Mouse (Mus musculus): ENCODE data around the gene Reg4. TPM values are rescaled to one million over a fixed set of nuclear protein-coding genes. Genes with fewer than 3 reads are reported as not detected.
A peak's percentile ranks its signal among the peaks of the same experiment; 100 is the strongest.

Reg4 gene
- polyA plus RNA-seq, 1 experiment from 2014 or later = not detected

DNA sequence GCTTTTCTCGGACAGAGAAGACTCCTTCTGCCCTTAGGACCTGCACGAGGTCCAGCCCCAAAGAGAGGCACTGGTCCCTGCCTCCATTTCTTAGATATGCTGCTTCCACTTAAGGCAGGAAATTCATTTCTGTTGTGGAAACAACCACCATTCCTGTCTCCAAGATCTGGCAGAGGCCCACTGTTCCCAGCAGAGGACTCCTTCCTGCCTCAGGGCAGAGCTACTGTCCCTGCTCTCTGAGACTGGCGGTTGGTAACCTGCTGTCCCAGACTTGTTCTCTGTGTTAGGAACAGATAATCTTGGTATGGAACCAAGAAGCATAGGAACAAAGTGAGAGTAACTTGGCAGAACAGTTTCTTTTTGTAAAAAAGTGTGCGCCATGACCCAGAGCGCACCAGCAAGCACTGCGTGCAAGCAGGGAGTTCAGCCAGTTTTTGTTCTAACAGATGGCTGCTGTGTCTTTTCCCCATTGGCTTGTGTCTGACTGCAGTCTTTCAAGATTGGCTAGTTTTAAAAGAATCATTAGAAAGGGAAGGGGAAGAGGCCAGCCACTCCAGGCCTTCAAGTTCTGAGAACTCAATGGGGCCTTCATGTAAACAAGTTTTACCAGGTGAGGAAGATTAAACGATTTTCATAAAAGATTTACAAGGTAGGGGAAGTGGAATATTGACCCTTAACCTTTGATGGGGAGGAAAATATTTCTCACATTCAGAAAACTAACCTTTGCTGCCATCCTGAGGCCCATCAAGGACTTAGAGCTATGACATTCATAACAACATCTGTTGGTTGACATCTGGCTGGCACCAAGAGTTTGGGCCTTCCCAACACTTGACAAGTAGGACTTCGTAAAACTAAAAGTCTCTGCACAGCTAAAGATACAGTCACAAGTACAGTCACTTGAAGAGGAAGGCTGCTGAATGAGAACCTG is 33.0 kb downstream of the Reg4 start:
- Histone ChIP-seq H3K4me1 (ENCODE audit: control insufficient read depth, insufficient read depth, low read length) (no peaks in the 10 kb centered on the region), H3K36me3 (replicated peaks; ENCODE audit: control insufficient read depth, insufficient read depth, low read depth, low read length) (no peaks in the 10 kb centered on the region), H3K9ac (replicated peaks; ENCODE audit: low read length) (no peak overlapping the region), H3K4me3 (ENCODE audit: low read depth, low read length) (no peak overlapping the region), H3K4me2 (ENCODE audit: low read depth, low read length) (no peak overlapping the region), H3K9me3 (replicated peaks; ENCODE audit: control insufficient read depth, low read length) (no peaks in the 10 kb centered on the region), H3K27ac (replicated peaks; ENCODE audit: low read depth, low read length) (no peak overlapping the region), H3K27me3 (ENCODE audit: control insufficient read depth, insufficient read depth, low read length) (no peaks in the 10 kb centered on the region)
- no peak for ATAC-seq (replicated peaks; ENCODE audit: insufficient number of reproducible peaks, low FRiP score, low TSS enrichment, low read depth)
- no peak for DNase-seq (ENCODE audit: low spot score)
- WGBS = 90% methylated on average over 8 of the region's 8 CpGs

DNA sequence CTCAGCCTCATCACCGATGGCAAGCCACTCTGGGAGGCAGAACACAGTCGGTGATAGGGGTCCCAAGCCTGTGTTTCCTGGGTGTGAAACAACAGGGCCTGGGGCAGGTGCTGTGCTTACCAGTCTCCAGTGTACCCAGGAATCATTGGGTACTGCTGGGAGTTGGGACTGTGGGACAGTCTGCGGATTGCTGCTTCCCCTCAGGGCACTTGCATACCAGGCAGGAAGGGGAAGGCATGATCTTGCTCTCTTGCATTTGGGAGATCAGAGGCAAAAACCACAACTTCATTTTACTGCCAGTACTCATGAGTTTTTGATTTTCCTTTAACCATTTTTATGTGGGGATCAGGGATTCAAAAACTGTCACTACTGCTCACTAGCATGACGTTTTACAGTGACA is 36.8 kb downstream of the Reg4 start:
- Histone ChIP-seq H3K9me3 (replicated peaks; ENCODE audit: control insufficient read depth, low read length) (no peaks in the 10 kb centered on the region), H3K9ac (replicated peaks; ENCODE audit: low read length) (no peak overlapping the region)
- WGBS = 79% methylated on average over 4 of the region's 4 CpGs

DNA sequence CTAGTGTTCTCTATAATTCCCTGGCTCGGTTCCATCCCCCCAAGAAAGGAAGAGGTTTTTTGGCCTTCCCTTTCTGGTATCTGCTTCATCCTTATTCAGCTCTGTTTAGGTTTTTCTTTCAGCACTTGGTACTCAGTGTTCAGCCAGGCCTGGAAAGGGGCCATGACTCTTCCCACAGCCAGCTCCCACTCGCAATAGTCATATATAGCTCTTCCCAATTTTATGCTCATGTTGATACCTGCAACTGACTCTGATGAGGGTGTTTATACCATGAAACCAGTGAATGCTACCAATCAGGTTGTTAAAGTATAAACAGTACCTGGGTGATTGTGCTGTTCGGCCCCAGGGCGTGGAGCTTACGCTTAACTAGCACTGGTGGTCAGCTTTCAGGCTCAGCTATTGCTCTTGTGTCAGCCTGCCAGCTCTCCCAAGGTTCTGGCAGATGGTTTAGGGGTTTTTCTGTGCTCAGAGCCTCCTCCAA is 37.4 kb downstream of the Reg4 start:
- 86% methylated on average over 5 of the region's 5 CpGs for WGBS
- DNase-seq (ENCODE audit: low spot score) = no peak
- no peak overlapping the region for H3K27ac ChIP-seq (replicated peaks; ENCODE audit: low read depth, low read length)
- no peaks in the 10 kb centered on the region for H3K9me3 ChIP-seq (replicated peaks; ENCODE audit: control insufficient read depth, low read length)
- no peaks in the 10 kb centered on the region for H3K36me3 ChIP-seq (replicated peaks; ENCODE audit: control insufficient read depth, insufficient read depth, low read depth, low read length)
- H3K4me3 ChIP-seq (ENCODE audit: low read depth, low read length) = no peak overlapping the region
- H3K27me3 ChIP-seq (ENCODE audit: control insufficient read depth, insufficient read depth, low read length) = no peaks in the 10 kb centered on the region
- no peak overlapping the region for H3K9ac ChIP-seq (replicated peaks; ENCODE audit: low read length)
- no peaks in the 10 kb centered on the region for H3K4me1 ChIP-seq (ENCODE audit: control insufficient read depth, insufficient read depth, low read length)
- H3K4me2 ChIP-seq (ENCODE audit: low read depth, low read length) = no peak overlapping the region
- no peak for ATAC-seq (replicated peaks; ENCODE audit: insufficient number of reproducible peaks, low FRiP score, low TSS enrichment, low read depth)

More for the DNA sequence above, 36.8 kb downstream of the Reg4 start:
- Histone ChIP-seq H3K36me3 (replicated peaks; ENCODE audit: control insufficient read depth, insufficient read depth, low read depth, low read length) (no peaks in the 10 kb centered on the region), H3K4me1 (ENCODE audit: control insufficient read depth, insufficient read depth, low read length) (no peaks in the 10 kb centered on the region), H3K27me3 (ENCODE audit: control insufficient read depth, insufficient read depth, low read length) (no peaks in the 10 kb centered on the region), H3K4me3 (ENCODE audit: low read depth, low read length) (no peak overlapping the region), H3K4me2 (ENCODE audit: low read depth, low read length) (no peak overlapping the region), H3K27ac (replicated peaks; ENCODE audit: low read depth, low read length) (no peak overlapping the region)
- ATAC-seq (replicated peaks; ENCODE audit: insufficient number of reproducible peaks, low FRiP score, low TSS enrichment, low read depth) (no peak), DNase-seq (ENCODE audit: low spot score) (no peak)

DNA sequence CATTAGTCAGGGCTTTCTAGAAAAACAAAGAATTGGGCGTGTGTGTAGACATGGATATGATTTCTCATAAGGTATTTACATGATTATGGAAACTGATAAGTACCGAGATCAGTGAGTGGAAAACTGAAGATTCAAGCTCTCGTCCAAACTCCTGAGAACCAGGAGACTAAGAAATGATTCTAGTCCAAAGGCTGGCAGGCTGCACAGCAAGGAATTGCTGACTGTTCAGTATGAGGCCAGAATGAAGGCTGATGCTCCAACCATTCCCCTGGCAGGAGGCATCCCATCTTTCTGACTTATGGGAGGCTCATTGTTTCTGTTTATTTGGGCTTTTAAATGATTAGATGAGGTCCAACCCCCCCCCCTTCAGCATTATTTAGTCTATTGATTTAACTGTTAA is 38.6 kb downstream of the Reg4 start:
- ATAC-seq (replicated peaks; ENCODE audit: insufficient number of reproducible peaks, low FRiP score, low TSS enrichment, low read depth) (no peak), DNase-seq (ENCODE audit: low spot score) (no peak)
- H3K36me3 ChIP-seq (replicated peaks; ENCODE audit: control insufficient read depth, insufficient read depth, low read depth, low read length) = no peaks in the 10 kb centered on the region
- H3K9me3 ChIP-seq (replicated peaks; ENCODE audit: control insufficient read depth, low read length) = no peaks in the 10 kb centered on the region
- H3K4me2 ChIP-seq (ENCODE audit: low read depth, low read length) = no peak overlapping the region
- H3K27me3 ChIP-seq (ENCODE audit: control insufficient read depth, insufficient read depth, low read length) = no peaks in the 10 kb centered on the region
- WGBS = 86% methylated on average over 3 of the region's 3 CpGs
- H3K4me1 ChIP-seq (ENCODE audit: control insufficient read depth, insufficient read depth, low read length) = no peaks in the 10 kb centered on the region
- H3K9ac ChIP-seq (replicated peaks; ENCODE audit: low read length) = no peak overlapping the region
- no peak overlapping the region for H3K27ac ChIP-seq (replicated peaks; ENCODE audit: low read depth, low read length)
- H3K4me3 ChIP-seq (ENCODE audit: low read depth, low read length) = no peak overlapping the region

DNA sequence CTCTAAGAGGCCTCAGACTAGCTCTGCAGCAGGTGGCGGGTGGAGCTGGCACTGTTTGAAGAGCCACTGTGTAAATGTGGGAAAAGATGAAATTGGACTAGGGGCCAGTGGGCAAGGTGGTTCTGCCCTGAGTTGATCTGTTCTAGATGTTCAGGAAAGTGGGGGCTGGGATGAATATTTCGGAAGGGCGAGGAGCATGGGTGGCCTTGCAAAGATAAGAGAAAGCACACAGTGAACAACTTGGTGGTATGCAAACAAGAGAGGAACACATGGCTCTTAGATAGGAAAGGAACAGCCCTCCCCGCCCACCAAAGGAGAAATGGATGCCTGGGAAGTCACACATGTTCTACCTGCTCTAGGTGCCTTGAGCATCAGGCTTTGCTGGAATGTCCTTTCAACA is 39.5 kb downstream of the Reg4 start:
- no peak overlapping the region for H3K9ac ChIP-seq (replicated peaks; ENCODE audit: low read length)
- DNase-seq (ENCODE audit: low spot score) (no peak), ATAC-seq (replicated peaks; ENCODE audit: insufficient number of reproducible peaks, low FRiP score, low TSS enrichment, low read depth) (no peak)
- WGBS = 91% methylated on average over 4 of the region's 4 CpGs
- no peak overlapping the region for H3K27ac ChIP-seq (replicated peaks; ENCODE audit: low read depth, low read length)
- no peaks in the 10 kb centered on the region for H3K4me1 ChIP-seq (ENCODE audit: control insufficient read depth, insufficient read depth, low read length)
- no peaks in the 10 kb centered on the region for H3K9me3 ChIP-seq (replicated peaks; ENCODE audit: control insufficient read depth, low read length)
- H3K4me3 ChIP-seq (ENCODE audit: low read depth, low read length) = no peak overlapping the region
- H3K27me3 ChIP-seq (ENCODE audit: control insufficient read depth, insufficient read depth, low read length) = no peaks in the 10 kb centered on the region
- H3K36me3 ChIP-seq (replicated peaks; ENCODE audit: control insufficient read depth, insufficient read depth, low read depth, low read length) = no peaks in the 10 kb centered on the region
- no peak overlapping the region for H3K4me2 ChIP-seq (ENCODE audit: low read depth, low read length)

DNA sequence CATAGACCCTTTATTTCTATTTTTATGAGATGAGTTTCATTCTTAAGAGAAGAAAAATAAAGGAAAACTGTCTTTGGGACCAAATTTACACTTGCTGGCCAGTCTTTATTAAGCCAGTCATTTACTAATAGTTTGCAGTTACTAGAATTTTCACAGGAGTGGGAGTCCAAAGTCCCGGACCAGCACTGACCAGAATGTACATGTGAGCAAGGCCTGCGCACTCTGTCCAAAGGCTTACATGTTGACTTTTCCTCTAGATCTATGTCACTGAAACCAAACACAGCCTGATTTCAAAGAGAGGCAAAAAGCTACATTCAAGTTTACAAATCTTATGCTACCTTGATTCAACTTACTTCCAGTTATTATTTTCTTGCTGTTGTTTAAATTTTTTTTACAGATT is 40.2 kb downstream of the Reg4 start:
- H3K9me3 ChIP-seq (replicated peaks; ENCODE audit: control insufficient read depth, low read length) = no peaks in the 10 kb centered on the region
- H3K4me2 ChIP-seq (ENCODE audit: low read depth, low read length) = no peak overlapping the region
- H3K9ac ChIP-seq (replicated peaks; ENCODE audit: low read length) = no peak overlapping the region
- ATAC-seq (replicated peaks; ENCODE audit: insufficient number of reproducible peaks, low FRiP score, low TSS enrichment, low read depth) (no peak), DNase-seq (ENCODE audit: low spot score) (no peak)
- no peaks in the 10 kb centered on the region for H3K36me3 ChIP-seq (replicated peaks; ENCODE audit: control insufficient read depth, insufficient read depth, low read depth, low read length)
- no peaks in the 10 kb centered on the region for H3K4me1 ChIP-seq (ENCODE audit: control insufficient read depth, insufficient read depth, low read length)
- no peaks in the 10 kb centered on the region for H3K27me3 ChIP-seq (ENCODE audit: control insufficient read depth, insufficient read depth, low read length)
- 91% methylated on average over 2 of the region's 2 CpGs for WGBS
- no peak overlapping the region for H3K4me3 ChIP-seq (ENCODE audit: low read depth, low read length)
- H3K27ac ChIP-seq (replicated peaks; ENCODE audit: low read depth, low read length) = no peak overlapping the region

DNA sequence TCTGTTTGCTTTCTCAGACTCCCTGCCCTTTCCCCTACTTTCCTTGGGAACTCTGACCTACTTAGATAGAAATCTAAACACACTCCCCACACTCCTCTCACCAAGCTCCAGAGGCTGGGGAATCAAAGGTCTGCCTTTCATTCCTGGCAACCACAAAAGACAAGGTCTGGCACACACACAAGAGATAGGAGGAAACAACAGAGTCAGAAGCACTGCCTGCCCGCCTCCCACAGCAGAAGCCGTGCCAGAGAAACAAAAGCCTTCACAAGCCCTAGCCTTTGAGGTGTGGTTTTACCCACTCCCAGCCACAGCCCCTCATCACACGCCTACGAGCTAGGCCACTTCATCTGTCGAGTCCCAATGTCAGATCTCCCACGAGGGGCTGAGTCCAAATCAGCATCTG is 45.3 kb downstream of the Reg4 start:
- Histone ChIP-seq H3K4me3 (ENCODE audit: low read depth, low read length) (no peak overlapping the region), H3K27ac (replicated peaks; ENCODE audit: low read depth, low read length) (no peak overlapping the region; the same call in 1 of the 2 replicates), H3K9me3 (replicated peaks; ENCODE audit: control insufficient read depth, low read length) (no peaks in the 10 kb centered on the region), H3K4me2 (ENCODE audit: low read depth, low read length) (no peak overlapping the region), H3K4me1 (ENCODE audit: control insufficient read depth, insufficient read depth, low read length) (no peaks in the 10 kb centered on the region), H3K36me3 (replicated peaks; ENCODE audit: control insufficient read depth, insufficient read depth, low read depth, low read length) (no peaks in the 10 kb centered on the region), H3K9ac (replicated peaks; ENCODE audit: low read length) (no peak overlapping the region), H3K27me3 (ENCODE audit: control insufficient read depth, insufficient read depth, low read length) (no peaks in the 10 kb centered on the region)
- DNase-seq (ENCODE audit: low spot score) (peak; percentile 36), ATAC-seq (replicated peaks; ENCODE audit: insufficient number of reproducible peaks, low FRiP score, low TSS enrichment, low read depth) (peak; percentile 54; the same call in 1 of the 2 replicates)
- 22% methylated on average over 6 of the region's 6 CpGs for WGBS

DNA sequence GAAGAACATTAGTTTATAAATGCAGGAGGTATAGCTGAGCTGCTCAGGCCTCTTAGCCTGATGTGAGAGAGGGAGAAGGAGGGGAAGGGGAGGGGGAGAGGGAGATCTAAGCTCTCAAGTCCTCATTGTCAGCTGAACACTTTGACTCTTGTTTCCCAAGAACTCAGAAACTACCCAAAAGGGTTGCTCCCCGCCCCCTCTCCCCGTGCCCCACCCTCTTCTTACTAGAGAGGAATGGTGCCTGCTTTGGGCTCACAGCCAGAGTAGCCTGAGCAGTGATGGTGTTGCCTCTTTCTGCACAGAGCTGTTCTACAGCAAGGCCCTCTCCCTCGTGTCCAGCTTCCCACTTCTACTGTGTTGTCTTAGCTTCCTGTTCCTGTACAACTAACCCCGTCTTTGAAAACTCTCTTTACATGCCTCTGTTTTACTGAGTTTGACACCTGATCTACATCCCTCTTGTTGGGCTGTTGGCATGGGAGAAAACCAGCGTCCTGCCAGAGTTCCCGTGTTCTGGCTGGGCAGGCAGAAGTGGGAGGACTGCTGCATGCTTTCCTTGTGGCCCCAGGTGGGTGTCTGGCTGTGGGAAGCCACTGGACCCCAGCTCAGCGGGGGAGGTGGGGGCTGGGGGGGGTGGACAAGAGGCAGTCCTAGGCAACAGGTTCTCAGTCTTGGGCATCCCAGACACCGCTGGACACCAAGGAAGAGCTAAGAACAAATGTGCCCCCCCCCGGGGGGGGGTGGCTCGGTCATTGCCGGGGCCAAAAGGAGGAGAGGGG is 51.9 kb downstream of the Reg4 start:
- no peak overlapping the region for H3K4me2 ChIP-seq (ENCODE audit: low read depth, low read length)
- no peaks in the 10 kb centered on the region for H3K27me3 ChIP-seq (ENCODE audit: control insufficient read depth, insufficient read depth, low read length)
- 48% methylated on average over 11 of the region's 11 CpGs for WGBS
- ATAC-seq (replicated peaks; ENCODE audit: insufficient number of reproducible peaks, low FRiP score, low TSS enrichment, low read depth) = peak; percentile 62; the same call in 1 of the 2 replicates
- DNase-seq (ENCODE audit: low spot score) = peak; percentile 21
- no peaks in the 10 kb centered on the region for H3K9me3 ChIP-seq (replicated peaks; ENCODE audit: control insufficient read depth, low read length)
- peak overlapping the region; percentile 35; the same call in 1 of the 2 replicates for H3K27ac ChIP-seq (replicated peaks; ENCODE audit: low read depth, low read length)
- no peak overlapping the region for H3K9ac ChIP-seq (replicated peaks; ENCODE audit: low read length)
- no peaks in the 10 kb centered on the region for H3K36me3 ChIP-seq (replicated peaks; ENCODE audit: control insufficient read depth, insufficient read depth, low read depth, low read length)
- no peak overlapping the region for H3K4me3 ChIP-seq (ENCODE audit: low read depth, low read length)
- H3K4me1 ChIP-seq (ENCODE audit: control insufficient read depth, insufficient read depth, low read length) = no peaks in the 10 kb centered on the region
